In genomic region chr7:99618860-99619259, GRCm38 (mm10) we compare ENCODE assay signal across 7 mouse cellular contexts. TPM values are rescaled to one million over a fixed set of nuclear protein-coding genes. Genes with fewer than 3 reads are reported as not detected.
A peak's percentile ranks its signal among the peaks of the same experiment; 100 is the strongest.
DNase-seq lines count a peak whose midpoint lies in the region; ATAC-seq and TF ChIP-seq lines count a peak whose summit lies in the region.

No protein-coding gene starts in this region.

- TF ChIP-seq EP300 in MEL (IDR thresholded peaks at IDR 0.05; ENCODE audit: low read depth in 1 of 2, low read length in 2 of 2), result no peak

- WGBS in kidney, adult 2 months, result 5% methylated on average over 3 of the region's 3 CpGs
- WGBS in kidney, embryonic 15.5 days, result 7% methylated on average over 3 of the region's 3 CpGs
- WGBS in lung, embryonic 14.5 days, result 6% methylated on average over 3 of the region's 3 CpGs

- TF ChIP-seq CTCF in kidney, adult 2 months (conservative IDR thresholded peaks at IDR 0.05; ENCODE audit: insufficient read depth, insufficient read length, low read depth, low read length), result peak; percentile 66
- peak; percentile 36 to 76 (median 71) for TF ChIP-seq CTCF in MEL (IDR thresholded peaks at IDR 0.05 in 2 of 3, conservative IDR thresholded peaks at IDR 0.05 in 1 of 3; ENCODE audit: control insufficient read depth in 1 of 3, insufficient read depth in 1 of 3, low read depth in 2 of 3, low read length in 3 of 3, poor library complexity in 1 of 3, severe bottlenecking in 1 of 3)
- peak; percentile 75 for TF ChIP-seq CTCF in lung, embryonic 14.5 days (IDR thresholded peaks at IDR 0.05; ENCODE audit: low read depth)

- TF ChIP-seq RAD21 in MEL (IDR thresholded peaks at IDR 0.05; ENCODE audit: low read depth, low read length), result peak; percentile 80

- no peaks in the 10 kb centered on the region for H3K4me1 ChIP-seq in kidney, adult 2 months (ENCODE audit: control insufficient read depth, insufficient read depth, low read length)
- peaks cover 14% of the 10 kb centered on the region for H3K4me1 ChIP-seq in kidney, embryonic 15.5 days
- H3K4me1 ChIP-seq in MEL (ENCODE audit: control insufficient read depth in 1 of 2, insufficient read depth in 2 of 2, low read length in 2 of 2), result no peaks in the 10 kb centered on the region
- H3K4me1 ChIP-seq in lung, embryonic 14.5 days (ENCODE audit: insufficient read depth), result no peaks in the 10 kb centered on the region

- peak; percentile 39 for DNase-seq in kidney, adult 2 months
- peak; percentile 31 for DNase-seq in CD4-positive helper T cell, adult 2 months (ENCODE audit: low read depth, low spot score)
- peak; percentile 55 for DNase-seq in MEL (ENCODE audit: low read depth, low spot score)
- peak; percentile 66 for DNase-seq in lung, embryonic 14.5 days

- ATAC-seq in kidney, embryonic 15.5 days (replicated peaks; ENCODE audit: low FRiP score), result no peak
- ATAC-seq in common myeloid progenitor, adult 5-6 weeks (replicated peaks; ENCODE audit: low read depth, poor library complexity, severe bottlenecking), result 0 out of 2 replicates have a peak, but pooled peaks have one; percentile 39
- no peak for ATAC-seq in lung, embryonic 14.5 days (ENCODE audit: insufficient read depth)
- ATAC-seq in megakaryocyte-erythroid progenitor cell, adult 5-6 weeks (replicated peaks; ENCODE audit: low FRiP score, low TSS enrichment, poor library complexity, severe bottlenecking), result no peak

- H3K4me3 ChIP-seq in kidney, adult 2 months (ENCODE audit: insufficient read depth, low read depth, low read length), result no peak overlapping the region
- H3K4me3 ChIP-seq in kidney, embryonic 15.5 days (replicated peaks), result no peak overlapping the region
- no peak overlapping the region for H3K4me3 ChIP-seq in MEL (ENCODE audit: control insufficient read depth in 1 of 2, insufficient read depth in 1 of 2, low read depth in 2 of 2, low read length in 2 of 2)
- no peak overlapping the region for H3K4me3 ChIP-seq in lung, embryonic 14.5 days (ENCODE audit: low read depth, low read length)

- no peak overlapping the region for H3K27ac ChIP-seq in kidney, adult 2 months (ENCODE audit: insufficient read depth, low read depth, low read length)
- no peak overlapping the region for H3K27ac ChIP-seq in kidney, embryonic 15.5 days
- H3K27ac ChIP-seq in MEL (ENCODE audit: control insufficient read depth, low read depth, low read length), result no peak overlapping the region
- no peak overlapping the region for H3K27ac ChIP-seq in lung, embryonic 14.5 days (ENCODE audit: low read depth)

- H3K9ac ChIP-seq in kidney, embryonic 15.5 days, result no peak overlapping the region
- H3K9ac ChIP-seq in MEL (ENCODE audit: control insufficient read depth, low read depth, low read length, poor library complexity, severe bottlenecking), result no peak overlapping the region
- no peak overlapping the region for H3K9ac ChIP-seq in lung, embryonic 14.5 days

- H3K27me3 ChIP-seq in kidney, adult 2 months (replicated peaks; ENCODE audit: control insufficient read depth, insufficient read depth, low read length), result no peaks in the 10 kb centered on the region
- peaks cover 20% of the 10 kb centered on the region for H3K27me3 ChIP-seq in kidney, embryonic 15.5 days
- H3K27me3 ChIP-seq in MEL (ENCODE audit: control insufficient read depth in 1 of 2, insufficient read depth in 2 of 2, low read length in 2 of 2), result peaks cover 5 to 8% of the 10 kb centered on the region in 2 experiments
- peaks cover 9% of the 10 kb centered on the region; the same call in 1 of the 2 replicates for H3K27me3 ChIP-seq in lung, embryonic 14.5 days (ENCODE audit: insufficient read depth, low read length)

- TF ChIP-seq POLR2A in kidney, adult 2 months (IDR thresholded peaks at IDR 0.05; ENCODE audit: low read depth, low read length), result no peak
- no peak for TF ChIP-seq POLR2A in MEL (IDR thresholded peaks at IDR 0.05; ENCODE audit: control insufficient read depth in 1 of 2, insufficient read depth in 1 of 2, low read depth in 1 of 2, low read length in 2 of 2, poor library complexity in 1 of 2)

- no peaks in the 10 kb centered on the region for H3K79me2 ChIP-seq in MEL (ENCODE audit: control insufficient read depth, insufficient read depth, low read length, poor library complexity)

- no peaks in the 10 kb centered on the region for H3K36me3 ChIP-seq in kidney, adult 2 months (ENCODE audit: control insufficient read depth, insufficient read depth, low read length)
- H3K36me3 ChIP-seq in kidney, embryonic 15.5 days, result no peaks in the 10 kb centered on the region
- no peaks in the 10 kb centered on the region for H3K36me3 ChIP-seq in MEL (ENCODE audit: control insufficient read depth in 1 of 2, insufficient read depth in 2 of 2, low read length in 2 of 2)
- no peaks in the 10 kb centered on the region for H3K36me3 ChIP-seq in lung, embryonic 14.5 days (ENCODE audit: insufficient read depth)

- H3K4me2 ChIP-seq in kidney, embryonic 15.5 days, result no peak overlapping the region
- H3K4me2 ChIP-seq in lung, embryonic 14.5 days, result no peak overlapping the region

- no peaks in the 10 kb centered on the region for H3K9me3 ChIP-seq in kidney, embryonic 15.5 days (replicated peaks)
- no peaks in the 10 kb centered on the region for H3K9me3 ChIP-seq in MEL (replicated peaks; ENCODE audit: insufficient read depth, low read length)
- no peaks in the 10 kb centered on the region for H3K9me3 ChIP-seq in lung, embryonic 14.5 days (ENCODE audit: low read depth, low read length)

TF ChIP-seq in MEL, 35 proteins besides CTCF, POLR2A, EP300 and RAD21:
- no peak for TF ChIP-seq TAL1 (IDR thresholded peaks at IDR 0.05; ENCODE audit: low read length)
- TF ChIP-seq ZC3H11A (IDR thresholded peaks at IDR 0.05; ENCODE audit: low read depth, low read length), result peak; percentile 86
- no peak for TF ChIP-seq MAZ (IDR thresholded peaks at IDR 0.05; ENCODE audit: low read depth, low read length)
- TF ChIP-seq SMC3 (IDR thresholded peaks at IDR 0.05; ENCODE audit: low read depth, low read length), result peak; percentile 90
- 0 out of 2 replicates have a peak, but pooled peaks have one; percentile 23 for TF ChIP-seq SIN3A (IDR thresholded peaks at IDR 0.05; ENCODE audit: low read length)

RNA-seq across cellular contexts. Expression of gene Tpbgl, which starts 8.0 kb away (rescaled TPM):
- 3.8 and 4.0 TPM in 2 replicates for polyA plus RNA-seq in kidney, adult 2 months (2012; rRNA removed)
- 0.84 and 1.1 TPM in 2 replicates for polyA plus RNA-seq in kidney, embryonic 15.5 days (2015; fragmentation: Nextera tagmentation; extraction: Ambion mirVana)
- total RNA-seq in MEL (2012; rRNA removed), result not detected in 2 replicates
- polyA plus RNA-seq in MEL (2012; ENCODE audit: insufficient read depth in 1 of 2, insufficient read length in 2 of 2, low read depth in 1 of 2, low replicate concordance in 2 of 2, missing spikeins in 1 of 2), result not detected
- total RNA-seq in common myeloid progenitor, adult 5-6 weeks (2017), result 0.34 TPM in 1 of 2 replicates, not detected in the other
- 1.2 TPM in 2 replicates for polyA plus RNA-seq in lung, embryonic 14.5 days (2014; fragmentation: Nextera tagmentation; extraction: Ambion mirVana)
- 0.35 TPM in 1 of 2 replicates, not detected in the other for total RNA-seq in megakaryocyte-erythroid progenitor cell, adult 5-6 weeks (2014; fragmentation: Nextera tagmentation)
- 0.05 TPM in 1 of 2 replicates, not detected in the other for total RNA-seq in megakaryocyte-erythroid progenitor cell, adult 5-6 weeks (2017)
